Mouse (Mus musculus): ENCODE data around the gene Shc4. TPM values are rescaled to one million over a fixed set of nuclear protein-coding genes. Genes with fewer than 3 reads are reported as not detected.

The Shc4 gene
- polyA plus RNA-seq, 1 experiment from 2014 or later = 2.0 TPM

DNA sequence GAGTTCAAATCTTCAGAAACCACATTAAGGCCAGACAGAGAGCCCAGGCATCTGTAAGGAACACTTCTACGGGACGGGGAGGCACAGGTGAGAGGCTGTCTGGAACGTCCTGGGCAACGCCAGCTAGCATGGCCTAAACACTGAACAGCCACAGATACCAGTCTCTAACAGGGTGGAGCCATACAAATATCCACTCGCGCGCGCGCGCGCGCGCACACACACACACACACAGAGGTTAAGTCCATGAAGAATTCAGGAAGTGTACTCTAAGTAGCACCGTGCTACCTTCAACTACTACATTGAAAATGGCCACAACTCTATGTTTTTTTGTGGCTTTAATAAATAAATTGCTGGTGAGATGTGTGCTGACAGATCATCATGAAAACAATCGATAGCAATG lies 100.7 kb downstream of the Shc4 start:
- Histone ChIP-seq H3K4me1 (peaks cover 38% of the 10 kb centered on the region), H3K27ac (replicated peaks) (no peak overlapping the region), H3K9me3 (no peaks in the 10 kb centered on the region), H3K4me3 (peak overlapping the region; percentile 77), H3K36me3 (replicated peaks) (peaks cover 24% of the 10 kb centered on the region), H3K27me3 (replicated peaks; ENCODE audit: low read depth, poor library complexity, severe bottlenecking) (no peaks in the 10 kb centered on the region)
- 93% methylated on average over 15 of the region's 15 CpGs for WGBS
- DNase-seq (ENCODE audit: low spot score) = no peak

DNA sequence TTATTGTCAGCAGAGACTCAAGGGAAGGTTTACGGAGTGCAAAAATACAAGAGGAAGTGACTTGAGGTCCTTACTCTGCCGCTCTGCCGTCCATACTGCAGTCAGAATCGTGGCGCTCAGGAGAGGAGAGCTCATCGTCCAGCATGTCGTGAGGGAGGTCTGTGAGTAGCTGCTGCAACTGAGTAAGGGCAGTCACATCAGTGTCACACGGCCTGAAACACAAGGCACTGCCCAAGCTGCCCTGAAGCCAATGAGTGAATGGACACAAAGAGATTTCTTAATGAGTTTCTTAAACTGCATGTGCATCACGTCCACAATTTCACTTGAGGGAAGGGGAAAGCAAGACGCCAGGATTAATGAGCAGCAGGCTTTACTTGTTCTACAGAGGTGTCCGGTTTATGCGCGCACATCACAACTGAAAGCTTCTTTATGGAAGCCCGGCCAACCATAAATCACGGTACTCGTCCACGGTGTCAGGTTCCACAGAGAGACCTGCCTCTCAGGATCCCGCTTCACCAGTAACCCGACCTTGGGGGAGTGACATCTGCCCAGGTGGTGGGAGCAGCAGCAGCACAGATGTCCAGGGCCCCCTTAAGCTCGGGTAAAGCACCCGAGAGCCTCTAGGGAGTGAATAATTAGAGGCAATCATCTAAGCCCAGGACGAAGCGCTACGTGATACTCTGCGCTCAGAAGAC lies 103.6 kb downstream of the Shc4 start:
- DNase-seq (ENCODE audit: low spot score) = peak; percentile 77
- Histone ChIP-seq H3K4me3 (peak overlapping the region; percentile 19; the same call in 1 of the 2 replicates), H3K36me3 (replicated peaks) (peaks cover 53% of the 10 kb centered on the region)

DNA sequence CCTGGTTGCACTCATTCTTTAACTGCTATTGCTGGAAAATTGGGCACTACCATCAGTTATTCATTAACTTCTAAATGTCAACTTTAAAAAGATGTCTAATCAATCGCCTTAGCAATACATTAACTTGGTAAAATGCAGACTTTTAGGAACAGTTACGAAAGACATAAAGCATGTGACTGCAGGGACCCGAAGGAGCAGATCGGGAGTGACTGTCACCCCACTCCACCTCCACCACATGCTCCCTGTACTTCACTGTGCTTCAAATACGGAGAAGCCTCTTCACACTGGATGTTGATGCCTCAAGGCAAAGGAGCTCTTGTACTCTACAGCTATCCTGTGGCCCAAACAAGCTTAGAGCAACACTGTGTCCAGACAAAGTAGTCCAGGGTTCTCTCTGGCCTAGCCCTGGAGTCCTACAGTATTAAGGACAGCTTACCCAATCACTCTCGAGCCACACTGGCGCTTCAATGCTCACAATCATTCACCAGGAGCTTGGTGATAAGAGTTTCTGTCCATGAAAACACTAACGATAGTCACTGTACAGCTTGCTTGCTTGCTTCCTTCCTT lies 108.0 kb downstream of the Shc4 start:
- 88% methylated on average over 8 of the region's 8 CpGs for WGBS
- no peak for DNase-seq (ENCODE audit: low spot score)
- no peaks in the 10 kb centered on the region for H3K9me3 ChIP-seq
- no peak overlapping the region for H3K4me3 ChIP-seq
- no peak overlapping the region for H3K27ac ChIP-seq (replicated peaks)
- H3K4me1 ChIP-seq = peaks cover 9% of the 10 kb centered on the region
- H3K36me3 ChIP-seq (replicated peaks) = peaks cover 96% of the 10 kb centered on the region
- H3K27me3 ChIP-seq (replicated peaks; ENCODE audit: low read depth, poor library complexity, severe bottlenecking) = no peaks in the 10 kb centered on the region

More for the DNA sequence above, 103.6 kb downstream of the Shc4 start:
- 53% methylated on average over 25 of the region's 25 CpGs for WGBS
- H3K4me1 ChIP-seq = peaks cover 35% of the 10 kb centered on the region
- peak overlapping the region; percentile 73 for H3K27ac ChIP-seq (replicated peaks)
- no peaks in the 10 kb centered on the region for H3K27me3 ChIP-seq (replicated peaks; ENCODE audit: low read depth, poor library complexity, severe bottlenecking)
- H3K9me3 ChIP-seq = no peaks in the 10 kb centered on the region

DNA sequence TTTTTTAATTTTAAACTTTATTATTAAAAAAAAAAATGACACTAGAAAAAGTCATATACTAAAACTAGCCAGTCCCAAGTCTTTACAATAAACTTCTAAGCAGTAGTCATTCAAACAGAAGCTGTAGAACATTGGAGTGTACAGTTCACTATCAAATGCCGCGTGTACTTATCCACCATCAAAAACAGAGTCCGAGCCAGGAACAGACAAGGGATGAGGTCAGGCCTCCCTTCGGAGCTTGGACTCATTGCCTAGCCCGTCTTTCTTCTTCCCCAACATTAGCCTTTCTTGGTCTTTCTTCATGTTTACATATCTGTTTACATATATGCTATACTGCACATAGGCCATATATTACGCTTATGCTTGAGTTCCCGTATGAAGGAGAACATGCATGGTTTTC lies 108.5 kb downstream of the Shc4 start:
- 96% methylated on average over 7 of the region's 7 CpGs for WGBS
- peaks cover 98% of the 10 kb centered on the region for H3K36me3 ChIP-seq (replicated peaks)
- H3K9me3 ChIP-seq = no peaks in the 10 kb centered on the region
- H3K4me3 ChIP-seq = no peak overlapping the region
- H3K27me3 ChIP-seq (replicated peaks; ENCODE audit: low read depth, poor library complexity, severe bottlenecking) = no peaks in the 10 kb centered on the region
- H3K4me1 ChIP-seq = peaks cover 4% of the 10 kb centered on the region
- DNase-seq (ENCODE audit: low spot score) = no peak
- no peak overlapping the region for H3K27ac ChIP-seq (replicated peaks)

DNA sequence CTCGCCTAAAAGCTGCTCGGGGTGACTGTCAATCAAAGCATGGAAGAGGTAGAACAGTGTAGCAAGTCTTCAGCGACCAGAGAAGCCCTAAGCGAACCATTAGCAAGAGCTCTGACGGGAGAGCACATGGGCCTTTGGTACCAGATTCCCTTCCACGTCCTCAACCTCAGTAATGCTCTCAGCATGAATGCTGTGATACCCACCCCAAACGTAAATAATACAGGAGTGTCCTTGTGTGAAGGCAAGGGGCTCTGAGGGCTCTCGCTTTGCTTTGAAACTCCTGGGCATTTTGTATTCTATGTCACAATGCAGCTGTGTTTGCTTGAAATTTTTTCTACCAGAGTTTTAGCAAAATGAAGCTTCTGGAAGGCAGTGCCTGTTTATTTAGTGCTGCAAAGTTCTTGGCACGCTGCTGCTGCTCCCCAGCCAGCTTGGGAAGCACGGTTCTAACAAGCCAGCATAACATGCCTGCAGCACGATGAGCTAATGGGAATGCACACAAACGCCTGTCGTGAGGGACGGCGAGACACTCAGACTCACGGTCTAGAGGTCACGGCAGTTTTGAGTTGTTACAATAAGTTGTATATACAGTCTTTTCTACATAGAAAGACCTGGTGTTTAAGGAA lies 117.6 kb downstream of the Shc4 start:
- peaks cover 96% of the 10 kb centered on the region for H3K36me3 ChIP-seq (replicated peaks)
- whole genome bisulfite sequencing = 85% methylated on average over 17 of the region's 17 CpGs
- no peaks in the 10 kb centered on the region for H3K27me3 ChIP-seq (replicated peaks; ENCODE audit: low read depth, poor library complexity, severe bottlenecking)
- no peak for DNase-seq (ENCODE audit: low spot score)
- no peak overlapping the region for H3K27ac ChIP-seq (replicated peaks)
- no peak overlapping the region for H3K4me3 ChIP-seq
- no peaks in the 10 kb centered on the region for H3K4me1 ChIP-seq
- no peaks in the 10 kb centered on the region for H3K9me3 ChIP-seq

DNA sequence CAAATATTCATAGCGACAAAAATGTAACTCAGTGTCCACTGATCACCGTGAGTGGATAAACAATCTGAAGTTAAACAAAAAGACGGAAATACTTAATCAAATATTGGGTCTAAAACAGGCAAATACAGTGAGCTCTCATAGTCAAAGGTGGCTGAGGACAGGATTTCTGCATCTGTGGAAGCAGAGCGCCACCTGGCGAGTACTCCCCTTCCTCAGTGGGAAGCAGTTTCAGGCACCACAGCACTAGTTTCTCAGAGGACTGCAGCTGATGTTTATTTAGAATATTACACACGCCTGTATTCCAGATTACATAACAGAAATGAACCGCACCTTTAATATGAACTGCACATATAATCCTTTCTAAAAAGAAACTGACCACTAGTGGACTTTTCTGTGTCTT lies 119.3 kb downstream of the Shc4 start:
- H3K4me3 ChIP-seq = no peak overlapping the region
- H3K4me1 ChIP-seq = no peaks in the 10 kb centered on the region
- H3K9me3 ChIP-seq = no peaks in the 10 kb centered on the region
- H3K27me3 ChIP-seq (replicated peaks; ENCODE audit: low read depth, poor library complexity, severe bottlenecking) = no peaks in the 10 kb centered on the region
- peaks cover 97% of the 10 kb centered on the region for H3K36me3 ChIP-seq (replicated peaks)
- WGBS = 79% methylated on average over 7 of the region's 7 CpGs
- DNase-seq (ENCODE audit: low spot score) = peak; percentile 50
- H3K27ac ChIP-seq (replicated peaks) = no peak overlapping the region

DNA sequence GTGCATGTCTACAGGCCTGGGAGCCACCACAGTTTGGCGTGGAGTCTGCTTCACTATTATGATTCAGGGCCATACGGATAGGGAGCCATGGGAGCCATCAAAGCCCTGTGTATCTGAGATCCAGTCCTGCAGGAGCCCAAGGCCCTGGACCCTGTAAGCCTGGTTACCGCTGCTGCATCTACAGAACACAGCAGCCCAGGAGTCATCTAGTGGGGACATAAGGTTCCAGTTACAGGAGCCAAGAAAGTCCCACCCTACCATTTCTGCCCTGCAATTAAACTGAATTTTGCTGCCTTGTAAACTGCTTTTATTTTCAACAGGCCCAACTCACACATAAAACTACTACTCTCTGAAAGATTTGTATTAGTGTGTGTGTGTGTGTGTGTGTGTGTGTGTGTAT lies 121.0 kb downstream of the Shc4 start:
- 91% methylated on average over 3 of the region's 3 CpGs for WGBS

DNA sequence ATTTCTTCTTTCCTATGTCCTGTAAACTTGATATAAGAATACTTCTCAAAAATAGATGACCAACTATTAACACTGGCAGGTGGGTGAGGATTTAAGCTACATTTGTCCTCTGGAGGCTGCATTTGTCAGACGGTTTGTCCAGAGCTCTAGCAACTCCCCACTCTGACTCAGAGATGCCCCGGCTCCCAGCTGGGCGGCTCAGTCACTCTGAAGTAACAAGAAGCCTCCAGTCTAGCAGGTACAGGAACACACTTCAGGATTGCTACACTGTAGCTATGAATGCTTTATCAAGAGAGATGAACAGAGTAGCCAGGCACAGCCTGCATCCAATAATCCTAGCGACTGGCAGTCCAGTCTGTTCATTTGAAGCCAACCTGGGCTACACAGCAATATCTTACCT lies 125.0 kb downstream of the Shc4 start:
- H3K27ac ChIP-seq (replicated peaks) = no peak overlapping the region
- H3K9me3 ChIP-seq = no peaks in the 10 kb centered on the region
- 81% methylated on average over 4 of the region's 4 CpGs for WGBS
- H3K36me3 ChIP-seq (replicated peaks) = peaks cover 96% of the 10 kb centered on the region
- H3K4me3 ChIP-seq = no peak overlapping the region
- no peaks in the 10 kb centered on the region for H3K4me1 ChIP-seq
- no peaks in the 10 kb centered on the region for H3K27me3 ChIP-seq (replicated peaks; ENCODE audit: low read depth, poor library complexity, severe bottlenecking)
- no peak for DNase-seq (ENCODE audit: low spot score)

More for the DNA sequence above, 121.0 kb downstream of the Shc4 start:
- no peak for DNase-seq (ENCODE audit: low spot score)
- Histone ChIP-seq H3K4me3 (no peak overlapping the region), H3K4me1 (no peaks in the 10 kb centered on the region), H3K36me3 (replicated peaks) (peaks cover 98% of the 10 kb centered on the region), H3K27ac (replicated peaks) (no peak overlapping the region), H3K27me3 (replicated peaks; ENCODE audit: low read depth, poor library complexity, severe bottlenecking) (no peaks in the 10 kb centered on the region), H3K9me3 (no peaks in the 10 kb centered on the region)

DNA sequence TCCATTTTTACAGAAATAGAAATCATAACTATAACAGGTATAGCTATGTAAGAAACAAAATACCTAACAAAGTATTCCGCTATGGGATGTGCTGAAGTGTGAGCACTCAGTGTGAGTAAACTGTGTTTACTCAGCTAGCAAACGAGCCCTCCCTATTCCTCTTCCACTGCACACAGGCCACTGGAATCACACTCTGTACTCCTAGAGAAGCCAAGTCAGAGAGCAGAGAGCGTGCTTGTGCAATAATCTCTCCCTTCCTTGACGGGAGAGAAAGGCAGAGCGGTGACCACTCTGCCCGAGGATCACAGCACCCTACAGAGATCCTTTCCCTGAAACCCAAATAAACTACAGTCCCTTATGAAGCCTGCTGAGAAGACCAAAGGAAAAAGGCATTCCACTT lies 125.7 kb downstream of the Shc4 start:
- H3K27ac ChIP-seq (replicated peaks) = no peak overlapping the region
- peaks cover 96% of the 10 kb centered on the region for H3K36me3 ChIP-seq (replicated peaks)
- H3K4me1 ChIP-seq = no peaks in the 10 kb centered on the region
- no peaks in the 10 kb centered on the region for H3K9me3 ChIP-seq
- 81% methylated on average over 6 of the region's 6 CpGs for whole genome bisulfite sequencing
- DNase-seq (ENCODE audit: low spot score) = no peak
- no peak overlapping the region for H3K4me3 ChIP-seq
- H3K27me3 ChIP-seq (replicated peaks; ENCODE audit: low read depth, poor library complexity, severe bottlenecking) = no peaks in the 10 kb centered on the region

DNA sequence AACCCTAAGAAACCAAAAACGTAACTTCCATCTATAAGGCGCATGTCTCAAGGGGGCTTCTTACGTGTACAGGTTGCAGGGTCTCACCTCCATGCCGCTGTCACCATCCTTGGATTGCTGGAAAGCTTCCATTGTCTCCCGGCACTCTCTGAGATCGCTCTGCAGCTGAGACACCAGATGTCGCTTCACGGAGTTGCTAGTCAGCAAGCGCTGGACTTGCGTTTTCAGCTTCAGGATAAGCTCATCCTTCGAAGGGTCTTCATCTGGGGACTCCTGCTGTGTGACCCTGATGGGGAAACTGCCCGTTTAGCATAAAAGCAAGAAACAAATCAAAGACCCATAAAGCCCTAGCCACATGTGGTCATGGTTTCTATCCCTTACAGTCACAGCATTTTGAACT lies 129.2 kb downstream of the Shc4 start:
- no peak for DNase-seq (ENCODE audit: low spot score)
- WGBS = 87% methylated on average over 12 of the region's 12 CpGs

DNA sequence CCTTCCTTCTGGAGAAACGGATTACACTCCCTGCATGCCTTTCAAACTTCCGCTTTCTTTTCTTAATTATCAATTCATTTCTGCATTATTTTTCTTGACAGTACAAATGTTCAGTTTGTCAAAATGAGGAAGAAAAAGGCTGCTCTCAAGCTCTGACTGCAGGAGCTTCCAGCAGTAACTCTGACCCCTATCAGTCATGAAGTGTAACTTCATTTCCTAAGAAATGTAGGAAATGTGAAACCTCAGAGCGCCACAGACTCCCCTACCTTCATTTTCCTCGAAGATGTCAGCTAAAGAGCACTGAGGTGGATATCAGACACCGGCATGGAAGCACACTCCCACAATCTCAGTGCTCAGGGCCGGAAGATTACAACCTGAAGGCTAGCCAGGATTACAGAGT lies 129.9 kb downstream of the Shc4 start:
- no peak for DNase-seq (ENCODE audit: low spot score)
- no peaks in the 10 kb centered on the region for H3K27me3 ChIP-seq (replicated peaks; ENCODE audit: low read depth, poor library complexity, severe bottlenecking)
- WGBS = 87% methylated on average over 6 of the region's 6 CpGs
- no peak overlapping the region for H3K4me3 ChIP-seq
- peaks cover 95% of the 10 kb centered on the region for H3K36me3 ChIP-seq (replicated peaks)
- no peaks in the 10 kb centered on the region for H3K9me3 ChIP-seq
- no peak overlapping the region for H3K27ac ChIP-seq (replicated peaks)
- no peaks in the 10 kb centered on the region for H3K4me1 ChIP-seq

More for the DNA sequence above, 129.2 kb downstream of the Shc4 start:
- H3K27ac ChIP-seq (replicated peaks) = no peak overlapping the region
- H3K4me1 ChIP-seq = no peaks in the 10 kb centered on the region
- no peaks in the 10 kb centered on the region for H3K27me3 ChIP-seq (replicated peaks; ENCODE audit: low read depth, poor library complexity, severe bottlenecking)
- H3K36me3 ChIP-seq (replicated peaks) = peaks cover 95% of the 10 kb centered on the region
- H3K9me3 ChIP-seq = no peaks in the 10 kb centered on the region
- H3K4me3 ChIP-seq = no peak overlapping the region

DNA sequence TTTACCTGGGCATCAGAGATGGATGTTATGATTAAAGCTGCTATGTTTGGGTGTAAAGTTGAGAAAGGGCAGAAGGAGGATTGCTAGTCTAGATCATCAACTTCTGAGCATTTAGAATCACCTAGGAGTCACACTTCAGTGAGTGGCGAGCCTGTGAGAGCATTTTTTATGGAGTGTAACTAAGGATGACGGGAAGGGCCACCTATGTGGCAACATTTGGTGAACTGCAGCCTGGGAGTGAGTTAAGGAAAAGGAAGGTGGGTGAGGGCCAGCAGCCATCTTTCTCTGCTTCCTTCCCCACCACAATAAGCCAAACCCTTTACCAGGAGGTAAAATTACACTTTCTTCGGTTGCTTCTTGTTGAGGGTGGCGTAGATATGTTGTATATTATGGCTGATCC lies 132.1 kb downstream of the Shc4 start:
- no peak overlapping the region for H3K27ac ChIP-seq (replicated peaks)
- 92% methylated on average over 4 of the region's 4 CpGs for WGBS
- DNase-seq (ENCODE audit: low spot score) = no peak
- H3K36me3 ChIP-seq (replicated peaks) = peaks cover 99% of the 10 kb centered on the region
- H3K9me3 ChIP-seq = no peaks in the 10 kb centered on the region
- H3K4me1 ChIP-seq = no peaks in the 10 kb centered on the region
- no peaks in the 10 kb centered on the region for H3K27me3 ChIP-seq (replicated peaks; ENCODE audit: low read depth, poor library complexity, severe bottlenecking)
- H3K4me3 ChIP-seq = no peak overlapping the region

DNA sequence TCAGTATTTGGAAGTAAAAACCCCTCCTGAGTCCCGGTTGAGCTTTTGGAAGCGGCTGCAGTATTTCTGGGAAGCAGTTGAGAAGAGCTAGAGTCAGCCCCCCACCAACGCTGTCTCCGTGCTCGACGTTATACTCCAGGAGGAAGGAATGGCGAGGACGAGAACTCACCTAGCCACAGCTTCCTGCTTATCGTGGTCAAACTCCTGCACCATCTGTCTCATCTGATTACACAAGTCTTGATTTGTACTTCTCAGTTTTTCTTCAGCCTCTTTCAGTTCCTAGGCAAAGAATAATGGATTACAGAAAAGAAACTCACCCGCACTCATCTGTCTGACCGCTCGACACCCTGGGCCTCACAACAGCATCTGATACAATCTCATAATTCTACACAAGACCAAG lies 134.7 kb downstream of the Shc4 start:
- Histone ChIP-seq H3K4me3 (no peak overlapping the region), H3K36me3 (replicated peaks) (peaks cover 99% of the 10 kb centered on the region), H3K27ac (replicated peaks) (no peak overlapping the region), H3K27me3 (replicated peaks; ENCODE audit: low read depth, poor library complexity, severe bottlenecking) (no peaks in the 10 kb centered on the region), H3K4me1 (no peaks in the 10 kb centered on the region), H3K9me3 (no peaks in the 10 kb centered on the region)
- DNase-seq (ENCODE audit: low spot score) = no peak
- 96% methylated on average over 12 of the region's 12 CpGs for WGBS
